Mouse (Mus musculus): ENCODE measurements around the gene Grm1. TPM values are rescaled to one million over a fixed set of nuclear protein-coding genes. Genes with fewer than 3 reads are reported as not detected.

Grm1 gene
- polyA plus RNA-seq, 2 experiments: not detected

GRCm38 (mm10) chr10:10928798-10929366 lies 153.3 kb downstream of the Grm1 start:
- Histone ChIP-seq H3K4me2 (ENCODE audit: low read depth) (no peak overlapping the region), H3K4me1 (replicated peaks; ENCODE audit: control insufficient read depth in 2 of 2, insufficient read depth in 2 of 2, low read length in 1 of 2) (no peaks in the 10 kb centered on the region), H3K9me3 (ENCODE audit: control insufficient read depth, low read length) (no peaks in the 10 kb centered on the region), H3K4me3 (ENCODE audit: insufficient read depth in 1 of 2, low read depth in 2 of 2, low read length in 2 of 2) (no peak overlapping the region), H3K36me3 (replicated peaks; ENCODE audit: control insufficient read depth, insufficient read depth, low read depth) (no peaks in the 10 kb centered on the region), H3K27me3 (ENCODE audit: control insufficient read depth, insufficient read depth, low read length) (no peaks in the 10 kb centered on the region), H3K27ac (no peak overlapping the region), H3K9ac (replicated peaks) (no peak overlapping the region)
- DNase-seq (ENCODE audit: low read depth in 3 of 3, low spot score in 3 of 3) (no peak), ATAC-seq (ENCODE audit: insufficient read depth) (no peak)
- WGBS (ENCODE audit: insufficient replicate concordance): 60% methylated on average over 5 of the region's 5 CpGs
- TF ChIP-seq CTCF (IDR thresholded peaks at IDR 0.05; ENCODE audit: low read depth) (no peak), EP300 (IDR thresholded peaks at IDR 0.05; ENCODE audit: low read depth) (no peak)

GRCm38 (mm10) chr10:10917857-10918399 lies 164.2 kb downstream of the Grm1 start:
- DNase-seq (ENCODE audit: low read depth in 3 of 3, low spot score in 3 of 3): no peak
- Histone ChIP-seq H3K36me3 (replicated peaks; ENCODE audit: control insufficient read depth, insufficient read depth, low read depth) (no peaks in the 10 kb centered on the region), H3K4me1 (replicated peaks; ENCODE audit: control insufficient read depth in 2 of 2, insufficient read depth in 2 of 2, low read length in 1 of 2) (no peaks in the 10 kb centered on the region), H3K27ac (no peak overlapping the region), H3K4me2 (ENCODE audit: low read depth) (no peak overlapping the region), H3K9me3 (ENCODE audit: control insufficient read depth, low read length) (no peaks in the 10 kb centered on the region), H3K4me3 (ENCODE audit: insufficient read depth in 1 of 2, low read depth in 2 of 2, low read length in 2 of 2) (no peak overlapping the region), H3K27me3 (ENCODE audit: control insufficient read depth, insufficient read depth, low read length) (no peaks in the 10 kb centered on the region), H3K9ac (replicated peaks) (no peak overlapping the region)
- TF ChIP-seq EP300 (IDR thresholded peaks at IDR 0.05; ENCODE audit: low read depth): no peak
- TF ChIP-seq CTCF (IDR thresholded peaks at IDR 0.05; ENCODE audit: low read depth): no peak
- no peak for ATAC-seq (ENCODE audit: insufficient read depth)
- WGBS (ENCODE audit: insufficient replicate concordance): 49% methylated on average over 7 of the region's 7 CpGs

GRCm38 (mm10) chr10:10913621-10914020 lies 168.5 kb downstream of the Grm1 start:
- H3K27me3 ChIP-seq (ENCODE audit: control insufficient read depth, insufficient read depth, low read length): no peaks in the 10 kb centered on the region
- DNase-seq (ENCODE audit: low read depth in 3 of 3, low spot score in 3 of 3): no peak
- no peak for TF ChIP-seq CTCF (IDR thresholded peaks at IDR 0.05; ENCODE audit: low read depth)
- TF ChIP-seq EP300 (IDR thresholded peaks at IDR 0.05; ENCODE audit: low read depth): no peak
- ATAC-seq (ENCODE audit: insufficient read depth): no peak
- H3K27ac ChIP-seq: no peak overlapping the region
- no peak overlapping the region for H3K4me3 ChIP-seq (ENCODE audit: insufficient read depth in 1 of 2, low read depth in 2 of 2, low read length in 2 of 2)
- H3K36me3 ChIP-seq (replicated peaks; ENCODE audit: control insufficient read depth, insufficient read depth, low read depth): no peaks in the 10 kb centered on the region
- no peak overlapping the region for H3K9ac ChIP-seq (replicated peaks)
- WGBS (ENCODE audit: insufficient replicate concordance): 61% methylated on average over 4 of the region's 4 CpGs
- H3K4me2 ChIP-seq (ENCODE audit: low read depth): no peak overlapping the region
- H3K4me1 ChIP-seq (replicated peaks; ENCODE audit: control insufficient read depth in 2 of 2, insufficient read depth in 2 of 2, low read length in 1 of 2): no peaks in the 10 kb centered on the region
- no peaks in the 10 kb centered on the region for H3K9me3 ChIP-seq (ENCODE audit: control insufficient read depth, low read length)

GRCm38 (mm10) chr10:10890221-10890620 lies 191.9 kb downstream of the Grm1 start:
- H3K27ac ChIP-seq: no peak overlapping the region
- no peak overlapping the region for H3K4me3 ChIP-seq (ENCODE audit: insufficient read depth in 1 of 2, low read depth in 2 of 2, low read length in 2 of 2)
- ATAC-seq (ENCODE audit: insufficient read depth) (no peak), DNase-seq (ENCODE audit: low read depth in 3 of 3, low spot score in 3 of 3) (no peak)
- H3K4me2 ChIP-seq (ENCODE audit: low read depth): no peak overlapping the region
- H3K36me3 ChIP-seq (replicated peaks; ENCODE audit: control insufficient read depth, insufficient read depth, low read depth): no peaks in the 10 kb centered on the region
- H3K9me3 ChIP-seq (ENCODE audit: control insufficient read depth, low read length): no peaks in the 10 kb centered on the region
- 32% methylated on average over 1 of the region's 1 CpGs for WGBS (ENCODE audit: insufficient replicate concordance)
- TF ChIP-seq EP300 (IDR thresholded peaks at IDR 0.05; ENCODE audit: low read depth) (no peak), CTCF (IDR thresholded peaks at IDR 0.05; ENCODE audit: low read depth) (no peak)
- H3K4me1 ChIP-seq (replicated peaks; ENCODE audit: control insufficient read depth in 2 of 2, insufficient read depth in 2 of 2, low read length in 1 of 2): no peaks in the 10 kb centered on the region
- H3K27me3 ChIP-seq (ENCODE audit: control insufficient read depth, insufficient read depth, low read length): no peaks in the 10 kb centered on the region
- H3K9ac ChIP-seq (replicated peaks): no peak overlapping the region

GRCm38 (mm10) chr10:10888521-10888920 lies 193.6 kb downstream of the Grm1 start:
- Histone ChIP-seq H3K9ac (replicated peaks) (no peak overlapping the region), H3K4me2 (ENCODE audit: low read depth) (no peak overlapping the region), H3K4me1 (replicated peaks; ENCODE audit: control insufficient read depth in 2 of 2, insufficient read depth in 2 of 2, low read length in 1 of 2) (no peaks in the 10 kb centered on the region), H3K27me3 (ENCODE audit: control insufficient read depth, insufficient read depth, low read length) (no peaks in the 10 kb centered on the region), H3K9me3 (ENCODE audit: control insufficient read depth, low read length) (no peaks in the 10 kb centered on the region), H3K27ac (no peak overlapping the region), H3K4me3 (ENCODE audit: insufficient read depth in 1 of 2, low read depth in 2 of 2, low read length in 2 of 2) (no peak overlapping the region), H3K36me3 (replicated peaks; ENCODE audit: control insufficient read depth, insufficient read depth, low read depth) (no peaks in the 10 kb centered on the region)
- no peak for DNase-seq (ENCODE audit: low read depth in 3 of 3, low spot score in 3 of 3)
- no peak for ATAC-seq (ENCODE audit: insufficient read depth)
- TF ChIP-seq CTCF (IDR thresholded peaks at IDR 0.05; ENCODE audit: low read depth) (no peak), EP300 (IDR thresholded peaks at IDR 0.05; ENCODE audit: low read depth) (no peak)
- WGBS (ENCODE audit: insufficient replicate concordance): 58% methylated on average over 9 of the region's 9 CpGs
